Mouse (Mus musculus) heart, adult 2 months (tissue): ENCODE measurements around the gene Oscar.

Experiments used
- CTCF ChIP-seq: fragments of 200-600 bp; IDR thresholded peaks from 2 replicates; pipeline ENCODE4 v1.8.1; 2022; ENCODE audit warnings: antibody characterized with exemption, mild to moderate bottlenecking, moderate library complexity
- EP300 ChIP-seq: fragments of 200-500 bp; IDR thresholded peaks from 2 replicates; pipeline ENCODE4 v1.6.1; 2011; ENCODE audit warnings: low read depth, low read length, control low read depth; ENCODE audit not compliant: insufficient read depth
- POLR2A ChIP-seq: fragments of 200-500 bp; IDR thresholded peaks from 2 replicates; pipeline ENCODE4 v1.6.1; 2011; ENCODE audit warnings: mild to moderate bottlenecking, low read depth, low read length, control low read depth; ENCODE audit not compliant: insufficient read depth

DNA sequence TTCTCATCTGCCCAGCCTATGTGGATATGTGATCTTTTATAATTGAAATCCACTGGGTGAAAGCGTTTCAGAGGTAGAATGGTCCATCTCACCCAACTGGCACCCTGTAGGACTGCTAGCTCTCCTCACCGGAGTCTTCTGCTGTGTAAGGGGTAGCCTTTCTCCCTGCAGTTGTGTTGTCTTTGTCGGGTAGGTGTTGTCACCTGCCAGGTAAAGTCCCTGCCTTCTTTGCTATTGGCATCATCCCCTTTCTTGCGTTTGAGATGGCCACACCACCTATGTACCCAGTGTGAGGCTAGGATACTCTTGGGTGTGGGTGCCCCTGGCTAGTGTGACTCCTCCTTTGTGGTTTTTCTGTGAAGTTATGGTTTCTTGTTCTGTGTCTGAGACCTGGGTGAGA lies 30.7 kb upstream of the Oscar start:
- no peak for TF ChIP-seq CTCF
- no peak for TF ChIP-seq POLR2A
- TF ChIP-seq EP300, result no peak
